Mouse (Mus musculus): ENCODE data around the gene Cyp2j5. TPM values are rescaled to one million over a fixed set of nuclear protein-coding genes. Genes with fewer than 3 reads are reported as not detected.

The Cyp2j5 gene
- total RNA-seq, 1 experiment from 2014 or later, result not detected

Other genes with a start within 250 kb of the Cyp2j5 start
- not detected in 2 replicates for gene Cyp2j8, start 156.8 kb downstream of the Cyp2j5 start, total RNA-seq (2017)
- 4.0 and 4.7 TPM in 2 replicates for gene Cyp2j6, start 110.5 kb downstream of the Cyp2j5 start, total RNA-seq (2017)
- 10.1 and 11.1 TPM in 2 replicates for gene Cyp2j9, start 72.6 kb downstream of the Cyp2j5 start, total RNA-seq (2017)
- not detected in 2 replicates for gene Gm12695, start 121.0 kb upstream of the Cyp2j5 start, total RNA-seq (2017)